Mouse (Mus musculus): ENCODE results near the gene Setd4.

Gene Setd4

DNA sequence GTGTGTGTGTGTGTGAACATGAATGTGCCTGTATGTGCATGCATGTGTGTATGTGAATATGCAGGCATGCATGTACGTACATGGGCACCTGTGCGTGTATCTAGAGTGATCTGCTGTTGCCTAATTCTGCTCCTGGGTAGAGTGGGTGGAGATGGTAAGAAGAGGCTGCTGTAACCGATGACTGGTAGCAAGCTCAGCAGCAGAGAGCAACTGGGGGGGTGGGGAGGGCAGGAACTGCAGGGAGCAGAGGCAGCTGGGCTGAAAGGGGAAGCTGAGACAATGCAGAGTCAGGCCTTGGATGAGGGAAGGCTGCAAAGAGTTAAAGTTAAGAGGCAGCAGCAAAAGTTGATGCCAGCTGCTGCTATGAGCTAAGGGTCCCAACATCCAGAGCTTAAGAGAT is 56.7 kb downstream of the Setd4 start:
- no peak for DNase-seq (ENCODE audit: low read depth in 2 of 2, low spot score in 2 of 2)

DNA sequence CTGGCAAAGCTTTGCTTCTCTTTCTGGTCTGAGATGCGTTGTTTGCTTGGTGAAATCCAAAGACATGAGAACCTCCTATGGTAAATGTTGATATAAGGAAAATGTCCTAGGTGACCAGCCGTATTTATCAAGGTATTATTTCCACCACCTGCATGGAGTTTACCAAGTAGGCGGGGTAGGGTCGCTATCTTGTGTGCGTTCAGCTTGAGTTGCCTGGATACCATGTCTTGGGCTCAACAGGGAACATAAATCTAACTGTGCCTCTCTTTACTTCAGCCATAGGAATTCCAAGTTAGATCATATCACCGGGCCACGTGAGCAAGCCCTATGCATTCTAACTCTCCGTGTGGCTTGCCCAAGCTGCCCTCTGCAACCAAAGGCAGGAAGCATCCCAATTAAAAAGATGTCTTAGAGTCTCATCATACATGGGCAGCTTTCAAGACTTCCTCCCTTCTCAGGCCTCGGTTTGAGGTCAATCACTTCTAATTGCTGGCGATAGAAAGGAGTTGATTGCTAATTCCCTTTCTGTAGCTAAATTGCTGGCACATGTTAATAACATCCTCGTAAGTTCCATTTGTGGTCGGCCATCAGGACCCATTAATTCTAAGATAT is 57.4 kb downstream of the Setd4 start:
- DNase-seq (ENCODE audit: low read depth in 2 of 2, low spot score in 2 of 2): no peak

DNA sequence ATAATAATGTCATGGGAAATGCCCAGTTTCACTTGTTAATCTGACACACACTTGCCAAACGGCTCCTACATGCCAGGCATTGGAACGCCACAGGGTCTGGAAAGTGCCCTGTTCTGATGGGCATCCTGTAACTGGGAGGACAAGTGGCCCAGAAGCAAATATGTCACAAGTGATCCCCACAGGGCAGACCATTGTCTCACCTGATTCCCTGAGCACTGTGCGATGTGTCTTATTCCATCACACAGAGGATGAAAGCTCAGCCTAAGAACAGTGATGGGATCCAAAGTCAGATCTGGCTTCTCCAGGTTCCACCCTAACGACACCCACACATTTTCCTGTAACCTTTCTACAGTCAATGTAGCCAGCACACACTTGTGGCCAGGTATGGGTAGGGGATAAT is 58.9 kb downstream of the Setd4 start:
- DNase-seq (ENCODE audit: low read depth in 2 of 2, low spot score in 2 of 2): no peak

DNA sequence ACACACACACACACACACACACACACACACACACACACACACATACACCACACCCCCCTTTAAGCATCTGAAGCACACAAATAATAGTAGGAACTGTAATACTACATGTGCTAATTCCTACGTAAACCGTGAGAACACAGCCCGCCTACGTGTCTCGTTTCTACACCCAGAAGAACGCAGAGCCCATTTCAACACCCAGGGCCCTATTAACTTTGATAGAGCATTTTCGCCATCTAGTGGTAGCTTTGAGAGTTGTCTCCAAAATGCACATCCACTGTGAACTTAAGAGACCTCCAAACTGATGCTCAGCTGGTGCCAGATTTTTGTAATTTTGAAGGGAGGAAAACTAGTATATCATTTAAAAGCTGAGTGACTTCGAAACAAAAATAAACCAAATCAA is 60.2 kb downstream of the Setd4 start:
- peak; percentile 69 to 77 for DNase-seq (ENCODE audit: low read depth in 2 of 2, low spot score in 2 of 2)

DNA sequence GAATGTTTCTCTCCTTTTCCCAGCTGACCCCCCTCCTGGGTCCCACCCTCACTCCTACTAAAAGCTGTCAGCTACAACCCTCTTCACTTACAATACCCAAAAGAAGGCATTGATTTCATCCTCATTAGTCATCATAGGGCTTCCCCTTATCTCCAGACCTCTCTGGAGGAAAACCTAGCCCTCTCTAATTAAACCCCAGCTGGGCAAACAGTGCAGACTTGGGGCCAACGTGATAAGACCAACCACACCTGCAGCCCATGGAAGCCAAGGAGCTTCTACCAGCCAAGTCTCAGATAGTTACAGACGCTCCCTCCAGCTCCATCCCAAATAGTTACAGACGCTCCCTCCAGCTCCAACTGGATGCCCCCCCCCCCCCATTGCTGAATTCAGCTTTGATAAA is 64.0 kb downstream of the Setd4 start:
- no peak for DNase-seq (ENCODE audit: low read depth in 2 of 2, low spot score in 2 of 2)

DNA sequence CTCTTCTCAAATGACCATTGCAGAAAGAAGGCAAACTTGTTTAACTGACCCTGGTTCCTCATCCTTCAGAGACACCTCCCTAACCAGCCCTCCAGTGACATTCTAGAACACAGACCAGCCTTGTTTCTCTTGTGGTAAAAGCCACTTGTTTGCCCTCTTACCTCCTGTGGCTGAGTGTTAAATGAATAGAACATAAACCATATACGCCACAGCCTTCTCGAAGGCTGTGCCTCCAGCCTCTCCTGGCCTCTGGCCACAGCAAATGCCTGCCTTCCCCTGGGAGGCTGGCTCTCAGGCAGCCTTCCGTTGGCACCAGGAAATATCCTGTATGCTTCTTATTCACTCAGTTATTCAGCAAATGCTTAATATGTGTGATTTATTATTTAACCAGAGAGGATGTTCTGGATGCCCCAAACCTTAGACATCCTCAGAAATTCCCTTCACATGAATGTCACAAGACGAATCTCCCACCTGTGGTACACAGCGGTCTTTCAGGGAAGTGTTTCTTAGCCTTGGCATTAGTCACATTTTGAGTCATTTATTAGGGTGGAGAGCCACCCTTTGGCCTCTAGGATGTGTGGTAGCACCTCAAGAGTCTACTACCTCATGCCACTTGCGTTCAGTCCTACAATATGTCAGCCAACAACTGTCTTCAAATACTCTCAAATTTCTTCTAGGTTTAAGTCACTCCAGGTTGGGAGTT is 68.6 kb downstream of the Setd4 start:
- DNase-seq (ENCODE audit: low read depth in 2 of 2, low spot score in 2 of 2): no peak
